Mouse (Mus musculus): ENCODE measurements around the gene Ntmt1.

Ntmt1 gene

DNA sequence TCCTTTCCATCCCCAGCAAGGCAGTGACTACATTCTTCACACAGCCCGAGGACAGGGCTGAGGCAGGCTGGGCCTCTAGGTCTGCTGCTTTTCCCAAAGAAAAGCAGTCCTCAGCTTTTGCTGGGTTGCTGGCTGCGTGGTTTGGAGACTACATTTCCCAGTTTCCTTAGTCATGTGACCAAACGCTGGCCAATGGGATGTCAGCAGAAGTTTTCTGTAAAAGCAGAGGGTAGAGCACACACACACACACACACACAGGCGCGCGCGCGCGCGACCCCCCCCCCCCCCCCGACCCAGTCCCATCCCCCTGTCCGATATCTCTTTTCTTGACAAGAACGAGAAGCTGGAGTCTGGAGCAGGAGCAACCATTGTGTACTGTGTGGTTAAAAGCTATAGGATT, 24.3 kb upstream of the Ntmt1 start:
- DNase-seq (ENCODE audit: low read depth, low spot score): peak; percentile 74

DNA sequence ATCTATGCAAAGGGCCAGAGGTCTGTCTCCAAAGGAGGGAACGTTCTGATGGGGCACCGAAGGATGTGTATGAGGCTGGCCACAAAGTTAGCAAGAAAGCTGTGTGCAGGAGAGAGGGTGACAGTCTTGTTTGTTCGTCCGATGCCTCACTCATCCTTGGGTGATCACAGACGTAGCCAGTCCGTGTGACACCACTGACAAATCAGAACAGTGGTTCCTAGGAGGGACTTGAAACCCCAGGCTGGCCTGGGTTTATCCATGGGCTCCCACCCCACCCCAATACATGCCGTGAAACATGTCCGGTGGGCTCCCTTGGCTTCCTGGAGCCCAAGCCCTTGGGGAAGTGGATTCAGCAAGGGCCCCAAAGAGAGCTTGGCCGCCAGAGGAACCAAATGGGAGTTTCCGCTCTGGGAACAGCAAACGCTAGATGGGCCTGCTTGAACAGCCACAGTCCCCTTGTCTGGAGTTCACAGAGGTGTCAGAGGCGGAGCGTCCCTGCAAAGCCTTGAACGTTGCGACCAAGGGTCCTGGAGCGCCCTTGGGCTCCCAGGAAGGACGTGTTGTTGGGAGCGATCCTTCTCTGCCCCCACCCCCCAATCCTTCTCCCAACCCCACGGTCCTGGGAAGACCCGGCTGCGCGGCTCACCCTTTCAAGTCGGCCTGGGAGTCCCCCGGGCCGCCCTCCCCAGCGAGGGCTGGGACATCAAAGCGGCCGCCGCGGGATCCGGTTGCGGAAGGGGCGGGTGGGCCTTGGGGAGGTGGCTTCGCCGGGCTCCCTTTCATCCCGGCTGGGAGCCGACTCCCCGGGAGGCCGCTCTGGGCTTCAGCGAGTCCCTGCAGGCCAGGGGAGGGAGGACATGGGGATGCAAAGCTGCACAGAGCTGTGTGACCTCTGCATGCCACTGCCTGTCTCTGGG, 23.3 kb upstream of the Ntmt1 start:
- DNase-seq (ENCODE audit: low read depth, low spot score): peak; percentile 65

DNA sequence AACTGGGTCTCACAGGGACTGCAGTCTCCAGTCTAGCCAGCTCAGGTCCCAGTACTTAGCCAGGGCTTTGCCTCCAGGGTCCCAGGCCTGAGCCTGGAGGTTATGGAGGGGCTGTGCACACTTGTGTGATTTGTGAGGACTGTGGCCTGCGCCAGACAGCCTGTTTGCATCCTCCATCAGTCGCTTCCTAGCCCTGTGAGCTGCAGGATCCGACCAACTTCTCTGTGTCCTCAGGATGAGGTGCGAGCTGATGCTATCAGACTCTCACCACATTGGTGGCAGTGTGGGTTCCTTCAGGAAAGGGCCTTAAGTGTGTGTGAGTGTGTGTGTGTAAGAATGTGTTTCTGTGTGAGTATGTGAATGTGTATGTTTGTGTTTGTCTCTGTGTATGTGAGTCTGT, 20.2 kb upstream of the Ntmt1 start:
- DNase-seq (ENCODE audit: low read depth, low spot score): no peak

DNA sequence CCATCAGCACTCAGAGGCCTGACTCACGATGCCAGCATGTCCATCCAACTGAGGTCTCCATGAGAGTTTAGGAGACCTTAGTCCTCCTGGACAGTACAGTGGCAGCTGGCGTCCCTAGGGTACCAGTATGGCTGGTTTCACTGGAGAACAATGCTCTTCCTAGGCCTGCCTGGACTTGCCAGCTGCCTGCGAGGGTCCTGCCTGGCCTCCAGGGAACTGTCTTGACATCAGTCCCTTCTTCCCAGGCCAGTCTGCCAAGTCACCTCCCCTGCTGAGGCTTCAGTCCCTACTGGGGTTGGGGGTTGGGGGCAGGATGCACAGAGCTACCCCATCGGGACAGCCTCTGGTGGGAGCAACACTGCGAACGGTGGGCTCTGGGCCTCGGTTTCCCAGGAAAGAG, 15.6 kb upstream of the Ntmt1 start:
- no peak for DNase-seq (ENCODE audit: low read depth, low spot score)

DNA sequence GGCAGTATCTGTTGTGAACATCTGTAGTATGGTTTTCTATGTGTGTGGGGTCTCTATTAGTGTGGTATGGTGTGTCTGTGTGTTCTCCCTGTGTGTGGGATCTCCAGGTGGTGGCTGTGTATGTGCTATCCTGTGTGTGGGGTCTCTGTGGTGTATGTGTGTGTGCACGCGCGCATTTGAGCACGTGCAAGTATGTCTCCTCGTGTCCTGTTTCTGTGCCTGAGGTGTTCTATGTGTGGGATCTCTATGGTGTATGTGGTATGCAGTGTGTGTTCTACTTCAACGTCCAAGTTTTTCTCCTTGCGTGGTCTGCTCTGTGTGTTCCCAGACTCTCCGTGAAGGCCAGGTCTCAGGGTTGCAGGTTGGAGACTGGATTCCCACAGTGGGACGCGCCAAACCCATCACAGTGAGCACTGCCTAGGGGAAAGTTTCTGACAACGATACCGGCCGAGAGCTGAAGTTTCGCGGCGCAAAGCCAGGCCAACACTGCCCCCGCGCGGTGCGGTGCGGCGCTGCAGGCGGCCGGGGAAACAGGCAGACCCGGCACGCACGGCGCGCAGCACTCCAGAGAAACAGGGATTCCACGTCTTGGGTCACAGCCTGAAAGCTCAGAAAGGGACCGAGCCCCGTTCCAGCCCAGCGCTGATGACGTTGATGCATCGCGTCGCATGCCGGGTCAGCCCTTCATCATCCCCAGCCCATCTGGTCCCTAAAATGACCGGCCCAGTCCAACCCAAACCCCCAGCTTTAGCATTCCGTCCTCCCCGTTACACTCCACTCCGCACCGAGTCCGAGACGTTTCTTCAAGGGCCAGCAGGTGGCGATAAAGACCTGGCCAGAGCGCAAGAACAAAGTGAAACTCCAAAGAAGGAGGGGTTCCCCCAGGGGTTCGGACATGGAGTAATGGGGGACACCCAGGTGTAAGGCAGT, 13.2 kb upstream of the Ntmt1 start:
- peak; percentile 91 for DNase-seq (ENCODE audit: low read depth, low spot score)

DNA sequence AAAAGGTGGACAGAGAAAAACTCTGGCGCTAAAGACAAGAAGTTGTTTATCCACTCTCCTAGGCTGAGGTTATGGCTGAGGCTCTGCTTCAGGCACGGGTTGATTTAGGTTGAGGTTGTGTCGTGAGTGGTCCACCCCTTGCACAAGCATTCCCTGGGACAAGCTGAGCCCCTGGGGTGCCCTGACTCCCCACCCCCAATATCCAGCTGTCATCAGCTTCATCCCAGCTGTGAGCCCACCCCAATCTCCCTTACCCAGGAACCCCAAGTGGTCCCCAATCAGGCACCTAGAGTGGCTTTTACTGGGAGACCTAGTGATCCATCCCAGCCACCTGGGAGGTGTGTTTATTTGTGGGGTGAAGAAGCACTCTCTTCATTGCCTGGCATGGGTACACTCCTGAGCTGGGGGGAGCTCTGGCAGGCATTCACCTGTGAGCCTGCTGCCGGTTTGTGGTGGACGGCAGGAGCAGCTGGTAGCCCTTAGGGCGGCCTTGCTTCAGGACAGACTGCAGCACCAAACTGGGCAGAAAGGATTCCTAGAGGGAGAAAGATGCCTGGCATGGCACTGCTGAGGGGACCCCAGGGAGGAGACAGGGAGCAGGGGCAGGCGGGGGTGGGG, 12.2 kb upstream of the Ntmt1 start:
- no peak for DNase-seq (ENCODE audit: low read depth, low spot score)

DNA sequence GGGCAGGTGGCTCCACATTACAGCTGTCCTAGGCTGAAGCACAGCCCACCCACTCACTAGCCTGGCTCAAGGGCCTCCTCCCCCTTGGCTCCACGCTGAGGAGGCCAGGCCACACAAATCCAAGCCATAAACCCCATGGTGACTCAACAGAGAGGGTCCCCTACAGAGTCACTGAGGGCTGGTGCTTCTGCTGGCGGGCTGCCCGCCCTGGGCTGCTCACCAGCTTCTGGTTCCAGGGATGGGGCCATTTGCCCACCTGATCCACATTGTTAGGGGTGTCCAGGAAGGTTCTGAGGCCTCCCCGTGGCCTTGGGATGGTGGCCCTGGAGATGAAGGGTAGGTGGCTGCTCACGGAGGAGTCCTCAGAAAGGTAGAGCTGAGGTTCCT, 11.7 kb upstream of the Ntmt1 start:
- DNase-seq (ENCODE audit: low read depth, low spot score): no peak

DNA sequence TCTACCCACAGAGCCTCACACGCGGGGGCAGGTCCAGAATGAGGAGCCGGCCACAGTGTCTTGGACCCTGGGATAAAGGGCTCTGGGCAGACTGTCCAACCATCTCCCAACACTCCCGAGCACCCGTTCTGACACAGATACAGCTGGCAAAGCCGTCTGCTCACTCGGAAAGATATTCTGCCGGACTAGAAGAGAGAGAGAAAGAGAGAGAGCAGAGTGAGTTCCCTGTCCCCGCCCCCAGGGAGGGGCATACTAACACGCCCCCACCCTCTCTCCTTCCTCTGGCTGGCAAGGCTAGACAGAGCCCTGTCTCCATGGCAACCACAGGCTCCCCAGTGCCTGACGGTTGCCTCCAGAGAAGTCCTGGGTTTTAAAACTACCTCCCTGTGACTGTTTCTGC, 11.2 kb upstream of the Ntmt1 start:
- peak; percentile 89 for DNase-seq (ENCODE audit: low read depth, low spot score)

DNA sequence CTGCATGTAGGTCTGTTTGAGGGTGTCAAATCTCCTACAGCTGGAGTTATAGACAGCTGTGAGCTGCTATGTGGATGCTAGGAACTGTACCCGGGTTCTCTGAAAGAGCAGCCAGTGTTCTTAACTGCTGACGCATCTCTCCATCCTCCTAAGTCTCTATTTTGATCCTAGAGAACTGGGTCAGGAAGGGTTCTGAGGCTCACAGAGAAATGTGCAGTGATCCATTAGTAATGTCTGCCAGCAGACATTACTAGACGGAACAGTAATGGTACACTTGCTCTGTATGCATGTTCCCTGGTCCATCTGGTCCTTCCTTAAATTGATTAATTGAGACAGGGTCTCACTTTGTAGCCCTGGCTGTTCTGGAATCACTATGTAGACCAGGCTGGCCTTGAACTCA, 8.2 kb upstream of the Ntmt1 start:
- no peak for DNase-seq (ENCODE audit: low read depth, low spot score)

DNA sequence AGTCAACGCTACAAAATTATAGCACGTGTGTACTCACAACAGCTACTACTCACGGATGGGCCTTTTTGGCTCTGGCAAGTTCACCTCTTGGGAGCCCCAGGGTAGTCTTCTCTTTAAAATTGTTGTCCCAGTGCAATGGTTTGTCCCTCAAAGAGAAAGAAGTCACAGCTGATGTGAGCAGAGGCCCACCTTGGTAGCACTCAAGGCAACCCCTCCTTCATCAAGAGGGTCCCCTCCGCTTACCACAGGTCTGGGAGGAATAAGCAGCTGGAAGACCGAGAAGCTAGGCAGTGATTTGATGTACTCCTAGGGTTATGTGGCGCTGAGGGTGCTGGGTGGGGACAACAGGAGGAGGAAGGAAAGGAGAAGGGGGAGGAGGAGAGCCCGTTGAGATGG, 7.0 kb upstream of the Ntmt1 start:
- no peak for DNase-seq (ENCODE audit: low read depth, low spot score)

DNA sequence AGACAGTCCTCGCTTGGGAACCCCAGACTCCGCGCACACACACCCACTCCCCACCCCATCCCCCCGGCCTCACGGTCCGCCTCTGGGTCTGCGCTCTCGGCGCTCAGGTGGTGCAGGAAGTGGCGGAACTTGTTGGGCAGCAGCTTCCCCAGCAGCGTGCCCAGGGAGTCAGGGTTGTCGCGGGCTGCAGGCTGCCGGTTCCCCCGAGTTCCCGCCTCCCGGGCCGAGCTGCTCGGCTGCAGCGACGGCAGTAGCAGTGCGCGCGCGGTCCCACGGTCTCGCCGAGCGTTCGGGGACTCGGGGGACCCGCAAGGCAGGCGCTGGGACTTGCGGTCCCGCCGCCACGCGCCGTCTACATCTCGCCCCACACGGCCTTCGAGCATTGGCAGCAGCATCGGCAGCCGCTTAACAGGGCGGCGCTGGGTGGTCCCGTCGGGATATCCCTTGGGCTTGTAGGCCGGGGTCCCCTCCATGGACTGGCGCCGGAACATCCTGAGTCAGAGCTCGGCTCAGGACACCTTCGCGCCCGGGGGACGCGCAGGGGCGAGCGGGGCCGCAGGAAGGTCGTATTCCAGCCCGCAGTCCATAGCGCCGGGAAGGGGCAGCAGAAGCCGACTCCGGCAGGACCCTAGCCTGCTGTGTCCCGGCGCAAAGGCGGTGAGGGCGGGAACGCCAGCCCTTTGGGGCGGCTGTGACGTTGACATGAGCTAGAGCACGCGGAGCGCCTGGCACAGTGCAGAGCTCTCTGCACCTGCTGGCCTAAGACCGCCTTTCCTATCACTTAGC, 6.4 kb upstream of the Ntmt1 start:
- peak; percentile 47 for DNase-seq (ENCODE audit: low read depth, low spot score)

DNA sequence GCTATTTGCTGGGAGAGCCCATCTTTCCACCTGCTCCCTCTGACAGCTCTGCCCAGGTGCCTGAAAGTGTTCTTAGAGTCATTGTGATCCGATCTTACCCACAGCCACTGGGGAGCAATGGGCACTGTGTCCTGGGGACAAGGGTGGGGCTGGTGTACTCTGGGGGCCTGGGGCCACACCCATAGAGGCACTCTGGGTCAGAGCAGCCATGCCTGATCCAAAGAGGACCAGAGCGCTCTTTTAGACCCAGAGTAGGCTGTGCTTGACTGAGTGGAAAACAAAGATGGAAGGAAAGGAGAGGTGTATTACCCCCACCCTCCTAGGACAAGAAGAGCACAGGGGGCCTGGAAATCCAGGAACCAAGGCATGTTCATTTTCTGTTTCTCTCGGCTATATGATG, 4.0 kb upstream of the Ntmt1 start, which contains the start of gene 1700001O22Rik:
Gene 1700001O22Rik (minus strand): TSS at position 58 of the 400 bp plus-strand sequence.
- no peak for DNase-seq (ENCODE audit: low read depth, low spot score)

DNA sequence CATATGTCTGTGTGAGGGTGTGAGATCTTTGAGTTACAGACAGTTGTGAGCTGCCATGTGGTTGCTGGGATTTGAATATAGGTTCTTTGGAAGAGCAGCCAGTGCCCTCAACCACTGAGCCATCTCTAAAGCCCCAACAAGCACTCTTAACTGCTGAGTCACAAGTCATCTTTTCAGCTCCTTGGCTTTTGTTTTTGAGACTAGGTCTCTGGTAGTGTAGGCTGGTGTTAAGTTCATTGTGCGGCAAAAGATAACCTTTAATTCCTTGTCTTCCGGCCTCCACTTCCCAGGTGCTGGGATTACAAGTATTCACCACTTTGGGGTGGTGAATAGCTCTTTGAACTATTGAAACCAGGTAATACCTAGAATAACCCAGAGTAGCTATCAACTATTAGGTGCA, 1.6 kb upstream of the Ntmt1 start:
- no peak for DNase-seq (ENCODE audit: low read depth, low spot score)

DNA sequence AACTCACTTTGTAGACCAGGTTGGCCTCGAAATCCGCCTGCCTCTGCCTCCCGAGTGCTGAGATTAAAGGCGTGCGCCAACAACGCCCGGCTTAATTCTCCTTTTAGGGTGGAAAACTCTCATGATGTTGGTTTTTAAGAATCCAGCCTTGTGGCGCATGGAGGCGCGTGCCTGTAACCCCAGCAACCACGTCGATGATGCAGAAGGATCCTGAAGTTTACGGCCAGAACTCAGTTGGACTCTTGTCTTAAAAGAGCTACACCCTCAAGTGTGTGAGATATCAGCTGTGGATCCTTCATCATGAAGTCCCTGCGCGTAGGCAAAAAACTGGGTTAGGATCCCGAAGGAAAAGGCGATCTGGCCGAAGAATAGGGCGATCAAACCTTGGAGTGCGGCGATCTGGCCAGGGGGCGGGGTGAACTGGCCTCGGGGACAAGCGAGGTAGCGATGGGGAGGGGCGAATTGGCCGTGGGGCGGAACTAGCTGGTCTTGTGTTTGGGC, 429 bp upstream of the Ntmt1 start:
- DNase-seq (ENCODE audit: low read depth, low spot score): no peak

DNA sequence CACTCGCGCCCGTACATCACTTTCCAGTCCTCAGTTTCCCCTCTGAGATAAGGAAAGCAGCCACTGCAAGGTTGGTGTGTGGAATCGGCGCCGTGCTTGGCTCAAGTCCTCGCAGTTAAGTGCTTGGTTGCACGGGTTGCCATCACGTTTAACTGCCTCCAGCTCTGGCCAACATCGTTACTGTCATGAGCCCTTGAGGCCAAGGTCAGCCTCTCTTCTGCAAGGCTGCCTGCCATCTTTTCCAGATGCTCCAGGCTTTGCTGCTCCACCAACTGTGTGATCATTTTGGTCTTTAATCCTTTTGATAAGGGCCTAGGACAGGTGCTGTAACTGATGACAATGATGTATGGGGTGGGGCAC, 650 bp downstream of the Ntmt1 start:
- no peak for DNase-seq (ENCODE audit: low read depth, low spot score)

DNA sequence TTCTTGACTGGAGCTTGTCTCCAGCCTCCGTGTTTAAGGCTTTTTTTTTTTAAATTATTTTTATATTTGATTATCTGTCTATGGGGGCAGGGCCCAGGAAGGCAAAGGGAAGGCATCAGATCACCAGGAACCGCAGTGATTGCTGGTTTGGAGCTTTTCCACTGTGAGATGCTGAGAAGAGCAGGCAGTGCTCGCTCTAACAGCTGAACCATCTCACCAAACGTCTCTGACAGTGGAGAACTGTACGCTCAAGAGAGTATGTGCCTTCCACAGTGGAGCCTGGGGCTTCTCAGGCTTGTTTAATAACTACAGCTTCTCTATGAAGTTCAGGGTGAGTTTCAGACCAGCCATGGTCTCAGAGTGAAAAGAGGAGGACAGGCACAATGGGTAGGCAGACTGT, 1.9 kb downstream of the Ntmt1 start:
- DNase-seq (ENCODE audit: low read depth, low spot score): no peak

DNA sequence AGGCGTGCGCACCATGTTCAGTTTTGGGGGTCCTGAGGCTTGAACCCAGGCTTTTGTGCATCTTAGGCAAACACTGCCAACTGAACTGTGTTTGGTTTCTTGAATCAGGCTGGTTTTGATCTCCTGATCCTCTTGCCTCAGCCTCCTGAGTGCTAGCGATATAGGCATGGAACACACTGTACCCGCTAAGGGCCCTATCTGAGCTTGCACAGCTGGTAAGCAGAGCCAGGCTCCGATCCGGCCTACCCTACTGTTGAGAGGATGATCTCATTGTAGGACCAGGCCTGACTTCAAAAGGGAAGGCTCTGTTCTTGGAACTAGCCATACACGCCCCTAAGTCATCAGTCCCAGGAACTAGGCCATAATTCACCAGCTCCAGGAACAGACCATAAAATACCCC, 2.9 kb downstream of the Ntmt1 start:
- DNase-seq (ENCODE audit: low read depth, low spot score): no peak

DNA sequence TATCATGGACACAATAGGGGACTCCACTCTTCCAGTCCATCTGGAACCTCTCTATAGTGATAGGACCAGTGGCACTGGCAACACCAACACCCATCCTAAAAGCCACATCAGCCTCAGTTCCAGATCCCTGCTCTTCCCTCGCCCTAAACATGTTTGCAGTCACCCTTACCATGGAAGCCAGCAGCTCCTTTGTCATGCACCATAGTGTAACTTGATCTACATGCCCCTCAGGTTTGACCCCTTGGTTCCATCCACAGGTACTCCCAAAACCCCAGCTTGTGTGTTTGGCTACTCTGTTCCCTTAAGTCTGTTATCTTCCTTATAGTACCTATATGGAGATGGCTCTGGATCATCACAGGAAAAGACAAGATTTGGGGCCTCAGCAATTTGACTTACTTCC, 8.8 kb downstream of the Ntmt1 start:
- DNase-seq (ENCODE audit: low read depth, low spot score): no peak

DNA sequence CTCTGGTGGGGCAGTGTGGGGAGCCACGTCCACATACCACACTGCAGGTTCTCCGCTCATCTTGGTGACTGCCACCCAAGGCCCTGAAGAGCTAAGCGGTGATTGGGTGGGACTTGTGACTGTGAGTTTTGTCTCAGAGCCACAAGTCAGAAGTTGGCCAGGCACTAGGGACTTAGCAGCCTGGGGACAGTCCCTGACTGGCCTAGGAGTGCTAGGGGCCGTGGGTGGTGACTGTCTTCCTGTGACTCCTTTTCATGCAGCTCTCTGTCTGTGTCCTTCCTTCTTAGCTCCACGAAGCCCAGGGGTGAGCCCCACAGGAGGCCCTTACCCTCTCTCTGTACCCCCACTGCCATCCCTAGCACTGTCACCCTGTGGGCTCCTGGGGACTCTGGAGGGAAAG, 12.2 kb downstream of the Ntmt1 start:
- no peak for DNase-seq (ENCODE audit: low read depth, low spot score)

DNA sequence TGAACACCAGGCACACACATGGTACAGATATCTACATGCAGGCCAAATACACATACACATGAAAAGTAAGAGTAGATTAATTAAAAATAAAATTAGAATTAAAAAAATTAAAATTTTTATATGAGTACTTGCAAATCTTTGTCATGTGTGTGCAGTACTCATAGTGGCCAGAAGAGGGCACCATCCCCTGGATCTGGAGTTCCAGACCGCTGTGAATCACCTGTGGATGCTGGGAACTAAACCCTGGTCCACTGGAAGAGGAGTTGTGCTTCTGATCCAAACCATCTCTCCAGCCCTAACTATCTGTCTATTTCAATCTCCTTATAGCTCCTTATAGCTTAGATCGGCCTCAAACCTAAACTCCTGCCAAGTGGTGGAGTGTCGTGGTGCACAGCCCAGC, 13.4 kb downstream of the Ntmt1 start:
- no peak for DNase-seq (ENCODE audit: low read depth, low spot score)

DNA sequence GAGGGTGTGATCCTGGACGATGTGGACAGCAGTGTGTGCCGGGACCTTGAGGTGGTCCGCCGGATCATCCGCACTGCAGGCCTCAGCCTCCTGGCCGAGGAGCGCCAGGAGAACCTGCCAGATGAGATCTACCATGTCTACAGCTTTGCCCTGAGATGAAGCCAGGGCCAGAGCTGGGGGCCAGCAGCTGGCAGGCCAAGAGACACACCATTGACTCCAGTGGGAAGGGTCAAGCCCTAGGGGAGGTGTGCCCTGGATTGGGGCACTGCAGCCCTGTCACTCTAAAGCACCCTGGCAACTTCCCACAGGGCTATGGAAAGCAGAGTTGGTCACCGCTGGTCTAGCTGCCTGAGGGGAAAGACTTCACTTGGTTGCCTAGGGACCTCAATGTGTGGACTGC, 14.8 kb downstream of the Ntmt1 start:
- no peak for DNase-seq (ENCODE audit: low read depth, low spot score)

Measured in forelimb bud, embryonic 11.5 days (tissue).